Mouse (Mus musculus): Measurements from ENCODE around the gene Top1. TPM values are rescaled to one million over a fixed set of nuclear protein-coding genes. Genes with fewer than 3 reads are reported as not detected.

The Top1 gene
- total and polyA plus RNA-seq, 2 experiments from 2014 or later, result 31.1 to 52.2 TPM

- H3K9ac ChIP-seq (replicated peaks; ENCODE audit: low read length, poor library complexity, severe bottlenecking), result no peak overlapping the region
- H3K27ac ChIP-seq (ENCODE audit: low read depth, low read length), result no peak overlapping the region
- H3K27me3 ChIP-seq (ENCODE audit: insufficient read depth, low read length), result no peaks in the 10 kb centered on the region
- no peaks in the 10 kb centered on the region for H3K9me3 ChIP-seq (ENCODE audit: low read length)
- no peak overlapping the region for H3K4me3 ChIP-seq (ENCODE audit: low read depth, low read length)
- ATAC-seq (ENCODE audit: low FRiP score) (no peak), DNase-seq (ENCODE audit: low spot score) (no peak)
- no peak for TF ChIP-seq CTCF (IDR thresholded peaks at IDR 0.05)
- WGBS, result 78% methylated on average over 3 of the region's 3 CpGs
- peaks cover 9% of the 10 kb centered on the region; the same call in 1 of the 2 replicates for H3K4me1 ChIP-seq (ENCODE audit: insufficient read depth, low read length)
- no peak overlapping the region for H3K4me2 ChIP-seq (ENCODE audit: low read depth, low read length, poor library complexity, severe bottlenecking)
- H3K36me3 ChIP-seq (ENCODE audit: insufficient read depth, low read length), result no peaks in the 10 kb centered on the region; the same call in 1 of the 2 replicates
These were observed 95.9 kb downstream of the Top1 start for GRCm38 (mm10) chr2:160741580-160741979.

GRCm38 (mm10) chr2:160742161-160742609 lies 96.5 kb downstream of the Top1 start:
- Histone ChIP-seq H3K27me3 (ENCODE audit: insufficient read depth, low read length) (no peaks in the 10 kb centered on the region), H3K4me2 (ENCODE audit: low read depth, low read length, poor library complexity, severe bottlenecking) (no peak overlapping the region), H3K27ac (ENCODE audit: low read depth, low read length) (no peak overlapping the region; the same call in 1 of the 2 replicates), H3K36me3 (ENCODE audit: insufficient read depth, low read length) (peaks cover 2% of the 10 kb centered on the region; the same call in 1 of the 2 replicates), H3K9ac (replicated peaks; ENCODE audit: low read length, poor library complexity, severe bottlenecking) (no peak overlapping the region), H3K4me3 (ENCODE audit: low read depth, low read length) (no peak overlapping the region), H3K4me1 (ENCODE audit: insufficient read depth, low read length) (peaks cover 9% of the 10 kb centered on the region; the same call in 1 of the 2 replicates), H3K9me3 (ENCODE audit: low read length) (no peaks in the 10 kb centered on the region)
- WGBS, result 75% methylated on average over 1 of the region's 1 CpGs
- TF ChIP-seq CTCF (IDR thresholded peaks at IDR 0.05), result no peak
- DNase-seq (ENCODE audit: low spot score) (no peak), ATAC-seq (ENCODE audit: low FRiP score) (no peak)

GRCm38 (mm10) chr2:160744040-160744822 lies 98.5 kb downstream of the Top1 start:
- Histone ChIP-seq H3K4me3 (ENCODE audit: low read depth, low read length) (no peak overlapping the region), H3K4me1 (ENCODE audit: insufficient read depth, low read length) (peaks cover 5% of the 10 kb centered on the region; the same call in 1 of the 2 replicates), H3K27me3 (ENCODE audit: insufficient read depth, low read length) (no peaks in the 10 kb centered on the region), H3K36me3 (ENCODE audit: insufficient read depth, low read length) (peaks cover 18% of the 10 kb centered on the region), H3K9ac (replicated peaks; ENCODE audit: low read length, poor library complexity, severe bottlenecking) (no peak overlapping the region), H3K4me2 (ENCODE audit: low read depth, low read length, poor library complexity, severe bottlenecking) (no peak overlapping the region), H3K27ac (ENCODE audit: low read depth, low read length) (no peak overlapping the region), H3K9me3 (ENCODE audit: low read length) (no peaks in the 10 kb centered on the region)
- peak; percentile 52 for DNase-seq (ENCODE audit: low spot score)
- ATAC-seq (ENCODE audit: low FRiP score), result 0 out of 2 replicates have a peak, but pooled peaks have one; percentile 48
- 89% methylated on average over 7 of the region's 7 CpGs for WGBS
- peak; percentile 65 for TF ChIP-seq CTCF (IDR thresholded peaks at IDR 0.05)

- Histone ChIP-seq H3K9ac (replicated peaks; ENCODE audit: low read length, poor library complexity, severe bottlenecking) (no peak overlapping the region), H3K27ac (ENCODE audit: low read depth, low read length) (no peak overlapping the region), H3K27me3 (ENCODE audit: insufficient read depth, low read length) (no peaks in the 10 kb centered on the region), H3K4me2 (ENCODE audit: low read depth, low read length, poor library complexity, severe bottlenecking) (no peak overlapping the region), H3K9me3 (ENCODE audit: low read length) (no peaks in the 10 kb centered on the region), H3K4me1 (ENCODE audit: insufficient read depth, low read length) (peaks cover under 1% of the 10 kb centered on the region; the same call in 1 of the 2 replicates), H3K36me3 (ENCODE audit: insufficient read depth, low read length) (peaks cover 22% of the 10 kb centered on the region), H3K4me3 (ENCODE audit: low read depth, low read length) (no peak overlapping the region)
- DNase-seq (ENCODE audit: low spot score) (no peak), ATAC-seq (ENCODE audit: low FRiP score) (no peak)
- TF ChIP-seq CTCF (IDR thresholded peaks at IDR 0.05), result no peak
- 91% methylated on average over 5 of the region's 5 CpGs for WGBS
These were observed 99.1 kb downstream of the Top1 start for GRCm38 (mm10) chr2:160744823-160745210.

GRCm38 (mm10) chr2:160745497-160745896 lies 99.8 kb downstream of the Top1 start:
- peaks cover 22% of the 10 kb centered on the region for H3K36me3 ChIP-seq (ENCODE audit: insufficient read depth, low read length)
- no peak for DNase-seq (ENCODE audit: low spot score)
- H3K9ac ChIP-seq (replicated peaks; ENCODE audit: low read length, poor library complexity, severe bottlenecking), result no peak overlapping the region
- TF ChIP-seq CTCF (IDR thresholded peaks at IDR 0.05), result no peak
- H3K4me1 ChIP-seq (ENCODE audit: insufficient read depth, low read length), result no peaks in the 10 kb centered on the region; the same call in 1 of the 2 replicates
- no peak overlapping the region for H3K4me3 ChIP-seq (ENCODE audit: low read depth, low read length)
- no peak for ATAC-seq (ENCODE audit: low FRiP score)
- no peak overlapping the region for H3K27ac ChIP-seq (ENCODE audit: low read depth, low read length)
- H3K9me3 ChIP-seq (ENCODE audit: low read length), result no peaks in the 10 kb centered on the region
- H3K4me2 ChIP-seq (ENCODE audit: low read depth, low read length, poor library complexity, severe bottlenecking), result no peak overlapping the region
- 100% methylated on average over 1 of the region's 1 CpGs for WGBS
- no peaks in the 10 kb centered on the region for H3K27me3 ChIP-seq (ENCODE audit: insufficient read depth, low read length)

GRCm38 (mm10) chr2:160746637-160747036 lies 100.9 kb downstream of the Top1 start:
- H3K36me3 ChIP-seq (ENCODE audit: insufficient read depth, low read length), result peaks cover 34% of the 10 kb centered on the region
- H3K9me3 ChIP-seq (ENCODE audit: low read length), result no peaks in the 10 kb centered on the region
- no peak overlapping the region for H3K27ac ChIP-seq (ENCODE audit: low read depth, low read length)
- no peak for TF ChIP-seq CTCF (IDR thresholded peaks at IDR 0.05)
- no peak for DNase-seq (ENCODE audit: low spot score)
- H3K27me3 ChIP-seq (ENCODE audit: insufficient read depth, low read length), result no peaks in the 10 kb centered on the region
- no peaks in the 10 kb centered on the region; the same call in 1 of the 2 replicates for H3K4me1 ChIP-seq (ENCODE audit: insufficient read depth, low read length)
- ATAC-seq (ENCODE audit: low FRiP score), result no peak
- no peak overlapping the region for H3K9ac ChIP-seq (replicated peaks; ENCODE audit: low read length, poor library complexity, severe bottlenecking)
- no peak overlapping the region for H3K4me3 ChIP-seq (ENCODE audit: low read depth, low read length)
- H3K4me2 ChIP-seq (ENCODE audit: low read depth, low read length, poor library complexity, severe bottlenecking), result no peak overlapping the region
- 98% methylated on average over 5 of the region's 5 CpGs for WGBS
